Mouse (Mus musculus) sigmoid colon, adult 10 weeks (tissue): ENCODE data around the gene Marcks. TPM values are rescaled to one million over a fixed set of nuclear protein-coding genes. Genes with fewer than 3 reads are reported as not detected.

ENCODE experiments used
- polyA plus RNA-seq: library from polyadenylated mRNA; stranded (reverse); fragments of 350-450 nt; fragmentation: Illumina TruSeq; extraction: RNeasy Lipid Tissue Mini Kit (QIAGEN cat#74804); gene quantifications from one replicate; pipeline ENCODE4 v1.2.3, GENCODE M21; 2014; ENCODE audit warnings: low read depth, low replicate concordance

Gene Marcks
- polyA plus RNA-seq = 188 TPM

DNA sequence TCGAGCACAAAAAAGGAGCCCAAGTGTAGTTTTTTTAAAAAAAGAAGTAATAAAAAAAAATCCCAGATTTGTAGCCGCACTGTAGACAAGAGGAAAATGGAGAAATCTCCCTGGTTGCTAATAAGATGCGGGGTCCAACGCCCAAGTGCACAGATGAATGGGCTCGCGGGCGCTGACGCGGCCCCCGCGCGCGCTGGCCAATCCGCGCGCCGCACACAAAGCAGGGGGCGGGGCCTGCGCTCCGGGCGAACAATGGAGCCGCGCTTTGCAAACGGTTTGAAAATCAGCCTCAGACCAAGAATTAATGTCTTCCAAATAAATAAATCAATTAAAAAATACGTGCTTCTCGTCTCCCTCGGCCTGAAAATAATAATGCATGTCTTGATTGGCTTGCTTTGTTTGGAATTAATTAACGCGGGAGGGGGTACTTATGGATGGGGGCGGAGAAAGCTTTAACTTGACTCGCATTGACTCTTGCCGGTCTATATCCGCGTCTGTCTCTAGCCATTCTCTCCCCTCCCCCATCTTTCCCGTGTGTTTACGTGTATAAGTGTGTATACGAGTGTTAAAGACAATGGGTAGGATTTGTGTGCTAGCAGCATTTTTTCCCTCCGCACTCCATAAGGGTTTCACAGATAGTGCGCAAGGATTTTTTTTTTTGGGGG is at the start of gene Marcks:
Gene Marcks, minus strand, starts transcription at position 143 of the 665 bp plus-strand sequence.

Other genes starting within 250 kb of the Marcks start
- gene Hdac2, start 164.4 kb downstream of the Marcks start, polyA plus RNA-seq = 201 TPM